Mouse (Mus musculus): ENCODE data around the gene Vmn1r63. TPM values are rescaled to one million over a fixed set of nuclear protein-coding genes. Genes with fewer than 3 reads are reported as not detected.
"Not testable (repeated sequence)": the region's sequence is repeated elsewhere in the genome, so short reads cannot be mapped to it uniquely, and the experiment has no call there.

The Vmn1r63 gene
- total RNA-seq (2021): not detected
- long read RNA-seq, experiment 1: 0 reads
- long read RNA-seq, experiment 2: 0 reads

DNA sequence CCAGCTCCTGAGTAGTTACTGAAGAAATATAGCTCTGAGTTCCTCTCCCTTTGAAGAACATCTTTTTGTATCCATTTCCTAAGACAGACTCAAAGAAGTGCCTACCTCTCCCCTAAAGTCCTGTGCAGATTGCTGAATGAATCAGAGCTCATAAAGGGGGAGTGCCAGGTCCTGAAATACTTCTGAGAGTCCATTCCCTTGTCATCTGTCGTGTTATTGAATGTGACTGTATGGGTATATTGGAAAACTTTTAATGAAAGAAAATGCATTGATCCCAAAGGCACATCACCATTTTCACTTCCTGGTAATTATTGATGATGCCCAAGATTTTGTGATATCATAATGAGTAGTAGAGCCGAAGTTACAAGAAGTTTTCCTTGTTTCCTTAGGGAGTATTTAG is at the start of gene Vmn1r63:
Gene Vmn1r63 (minus strand): TSS at position 101 of the 400 bp plus-strand sequence.
- DNase-seq: not testable (repeated sequence)

Other genes starting within 250 kb of the Vmn1r63 start
- gene Vmn1r61, start 192.2 kb downstream of the Vmn1r63 start, total RNA-seq (2021): not detected
- not detected for gene Vmn1r62, start 131.8 kb downstream of the Vmn1r63 start, total RNA-seq (2021)
- gene Vmn1r64, start 79.1 kb upstream of the Vmn1r63 start, total RNA-seq (2021): not detected
- gene Vmn1r65, start 205.6 kb upstream of the Vmn1r63 start, total RNA-seq (2021): not detected
- not detected for gene Nlrp4c, start 239.7 kb upstream of the Vmn1r63 start, total RNA-seq (2021)

All from adrenal gland, postnatal 36 days (tissue).